Mouse (Mus musculus) cortical plate, adult 2 months (tissue): ENCODE results near the gene Elfn2. TPM values are rescaled to one million over a fixed set of nuclear protein-coding genes. Genes with fewer than 3 reads are reported as not detected.

Source experiments
- H3K27ac ChIP-seq: fragments of 200-500 bp; 2 replicates; pipeline ENCODE4 v1.5.1; 2012; ENCODE audit warnings: low read length, control low read depth, inconsistent platforms; ENCODE audit not compliant: insufficient read depth
- H3K4me1 ChIP-seq: fragments of 200-500 bp; 2 replicates; pipeline ENCODE4 v1.6.1; 2011; ENCODE audit warnings: low read length; ENCODE audit not compliant: control insufficient read depth, insufficient read depth
- H3K4me3 ChIP-seq: fragments of 200-500 bp; 2 replicates; pipeline ENCODE4 v1.5.1; 2011; ENCODE audit warnings: mild to moderate bottlenecking, low read length, control low read depth; ENCODE audit not compliant: insufficient read depth
- CTCF ChIP-seq: fragments of 200-500 bp; IDR thresholded peaks from 2 replicates; pipeline ENCODE4 v1.5.1; 2011; ENCODE audit warnings: mild to moderate bottlenecking, control low read depth, low read length; ENCODE audit not compliant: insufficient read depth; ENCODE audit errors: extremely low read depth
- POLR2A ChIP-seq: fragments of 200-500 bp; IDR thresholded peaks from 2 replicates; pipeline ENCODE4 v1.6.1; 2011; ENCODE audit warnings: mild to moderate bottlenecking, low read length, control low read depth; ENCODE audit not compliant: insufficient read depth; ENCODE audit errors: extremely low read depth
- polyA plus RNA-seq: library from polyadenylated mRNA; depleted of rRNA; stranded (reverse); fragments of >200 nt; gene quantifications from 2 replicates; pipeline ENCODE4 v1.2.3, GENCODE M21; 2012

Gene Elfn2
- polyA plus RNA-seq, 1 experiment, result 59.2 TPM

DNA sequence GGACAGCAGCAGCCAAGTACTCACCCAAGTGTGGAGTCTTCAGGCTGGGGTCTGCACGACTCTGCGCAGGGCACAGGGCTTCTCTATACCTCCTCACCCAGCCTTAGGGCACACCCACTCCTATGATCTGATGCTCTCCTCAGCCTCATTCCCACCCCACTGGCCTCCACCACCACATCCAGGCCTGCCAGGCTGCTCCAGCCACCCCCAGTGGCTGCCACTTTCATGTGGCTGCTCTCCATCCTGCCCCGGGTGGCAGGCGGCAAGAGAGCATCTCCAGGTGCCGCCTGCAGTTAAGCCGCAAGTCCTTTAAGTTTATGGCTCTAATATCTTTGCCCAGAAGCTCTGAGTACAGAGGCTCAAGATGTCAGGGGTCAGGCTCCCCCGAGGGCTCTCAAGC is 8.1 kb upstream of the Elfn2 start:
- no peak for TF ChIP-seq POLR2A
- no peak for TF ChIP-seq CTCF

DNA sequence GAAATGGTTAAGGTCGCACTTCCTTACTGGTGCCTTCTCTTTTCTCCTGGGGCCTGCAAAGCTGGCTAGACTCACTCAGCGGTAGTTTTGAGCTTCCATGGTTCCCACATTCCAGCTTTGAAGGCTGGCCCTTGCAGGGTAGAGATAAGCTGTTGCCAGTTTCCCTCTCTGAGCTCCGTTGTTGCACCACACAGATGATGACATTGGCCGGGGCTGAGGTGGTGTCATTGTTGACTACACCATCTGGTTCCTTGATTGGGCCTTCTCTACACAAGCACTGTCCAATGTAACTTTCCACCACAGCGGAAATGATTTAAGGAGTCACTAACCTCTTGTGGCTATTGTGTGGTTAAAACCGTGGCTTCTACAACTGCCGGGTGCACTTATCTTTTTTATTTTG is 2.0 kb upstream of the Elfn2 start:
- Histone ChIP-seq H3K4me3 (no peak overlapping the region), H3K27ac (no peak overlapping the region), H3K4me1 (peaks cover 2% of the 10 kb centered on the region)
- TF ChIP-seq POLR2A (no peak), CTCF (no peak)

More for the DNA sequence above, 8.1 kb upstream of the Elfn2 start:
- Histone ChIP-seq H3K4me1 (no peaks in the 10 kb centered on the region), H3K4me3 (no peak overlapping the region), H3K27ac (no peak overlapping the region)

DNA sequence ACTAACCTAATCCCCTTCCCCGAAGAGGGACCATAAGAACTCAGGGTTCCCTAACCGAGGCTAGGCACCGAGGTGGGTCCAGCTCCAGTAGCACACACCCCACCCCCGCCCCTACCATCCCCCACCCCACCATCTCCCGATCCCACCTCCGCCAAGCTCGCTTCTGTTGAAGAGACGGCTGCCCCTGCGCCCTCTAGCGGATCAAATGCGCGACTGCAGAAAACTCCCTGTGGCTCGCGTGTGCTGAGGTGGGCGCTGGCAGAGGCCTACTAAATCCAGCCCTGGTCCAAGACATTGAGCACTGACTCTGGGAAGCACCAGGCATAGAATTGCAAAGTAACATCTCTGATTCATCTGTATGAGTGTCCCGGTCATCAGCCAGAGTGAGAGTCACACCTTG is 1.5 kb upstream of the Elfn2 start:
- H3K4me3 ChIP-seq, result no peak overlapping the region
- TF ChIP-seq CTCF (peak; percentile 63), POLR2A (no peak)
- no peak overlapping the region for H3K27ac ChIP-seq
- peaks cover 4% of the 10 kb centered on the region for H3K4me1 ChIP-seq

DNA sequence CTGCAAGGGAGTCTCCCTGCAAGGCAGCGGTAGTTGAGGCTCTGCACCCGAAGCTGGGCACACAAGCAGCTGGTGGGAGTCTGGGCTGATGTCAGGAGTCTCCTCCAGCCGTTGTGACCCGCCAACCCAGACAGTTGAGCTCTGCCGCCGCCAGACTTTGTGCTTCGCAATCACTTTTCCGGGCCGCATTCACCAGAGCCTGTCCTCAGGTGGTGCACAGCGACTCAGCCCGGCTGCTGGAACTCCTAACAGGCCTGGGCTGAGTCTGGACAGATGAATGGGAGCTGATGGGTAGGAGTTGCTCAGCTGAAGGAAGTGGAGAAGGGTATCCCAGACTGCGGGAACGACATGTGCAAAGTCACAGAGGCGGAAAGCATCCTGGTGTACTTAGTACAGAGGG is 845 bp upstream of the Elfn2 start:
- Histone ChIP-seq H3K4me3 (peak overlapping the region; percentile 84), H3K4me1 (peaks cover 5% of the 10 kb centered on the region), H3K27ac (no peak overlapping the region)
- TF ChIP-seq POLR2A (no peak), CTCF (no peak)

DNA sequence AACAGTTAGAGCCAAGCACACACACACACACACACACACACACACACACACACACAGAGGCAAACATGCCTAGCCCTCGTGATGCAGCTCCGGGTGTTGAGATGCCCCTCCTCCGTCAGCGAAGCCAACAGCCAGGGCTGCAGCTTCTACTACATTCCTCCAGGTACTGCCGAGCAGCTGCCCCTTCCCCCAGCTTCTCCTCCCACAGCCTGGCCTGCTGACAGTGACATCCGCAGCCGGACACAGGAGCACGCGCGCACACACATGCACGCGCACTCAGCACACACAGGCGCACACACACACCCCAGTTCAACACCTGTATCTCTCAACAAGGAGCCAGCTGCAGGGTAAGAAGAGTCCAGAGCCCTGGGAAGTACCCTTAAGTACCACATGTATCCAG is 1.6 kb downstream of the Elfn2 start:
- Histone ChIP-seq H3K4me3 (peak overlapping the region; percentile 84), H3K4me1 (peaks cover 9% of the 10 kb centered on the region), H3K27ac (peak overlapping the region; percentile 96; the same call in 1 of the 2 replicates)
- TF ChIP-seq CTCF, result no peak
- peak; percentile 58; the same call in 1 of the 2 replicates for TF ChIP-seq POLR2A

DNA sequence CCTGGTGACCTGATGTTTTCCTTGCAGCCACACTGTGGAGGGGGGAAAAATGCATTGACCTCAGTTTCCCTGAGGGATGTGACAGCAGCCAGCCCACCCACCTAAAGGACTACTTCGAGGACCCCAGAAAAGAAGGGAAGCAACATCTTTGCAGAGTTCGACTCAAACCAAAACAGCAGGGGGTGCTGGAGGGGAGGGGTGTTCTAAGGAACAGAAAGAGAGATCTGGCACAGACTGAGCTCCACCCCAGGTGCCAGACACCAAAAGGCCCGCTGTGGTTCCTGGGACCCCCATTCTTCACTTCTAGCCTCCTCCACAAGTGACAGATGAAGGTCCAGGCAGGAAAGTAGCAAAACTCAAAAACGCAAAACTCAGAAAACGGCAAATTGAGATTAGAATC is 2.7 kb downstream of the Elfn2 start:
- H3K4me1 ChIP-seq, result peaks cover 13% of the 10 kb centered on the region

DNA sequence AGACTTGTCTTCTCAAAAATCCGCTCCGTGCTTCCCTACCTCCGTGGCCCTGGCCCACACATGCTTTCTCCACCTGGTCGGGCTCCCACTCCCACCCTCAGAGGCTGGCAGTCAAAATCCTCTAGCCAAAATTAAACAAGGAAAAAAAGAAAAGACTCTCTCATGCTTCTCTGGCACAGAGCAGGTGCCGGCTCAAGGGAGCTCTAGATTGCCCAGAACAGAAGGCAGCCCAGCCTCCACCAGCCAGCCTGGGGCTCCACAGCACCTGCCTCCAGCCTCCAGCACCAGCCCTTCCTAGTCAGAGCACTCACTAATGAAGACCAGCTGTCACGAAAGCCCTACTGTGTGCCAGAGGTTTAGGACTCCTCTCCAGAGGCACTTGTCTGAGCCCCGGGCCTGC is 4.8 kb downstream of the Elfn2 start:
- Histone ChIP-seq H3K27ac (peak overlapping the region; percentile 80), H3K4me3 (peak overlapping the region; percentile 41), H3K4me1 (peaks cover 15% of the 10 kb centered on the region)
- TF ChIP-seq CTCF, result no peak
- TF ChIP-seq POLR2A, result no peak

More for the DNA sequence above, 2.7 kb downstream of the Elfn2 start:
- peak overlapping the region; percentile 84; the same call in 1 of the 2 replicates for H3K4me3 ChIP-seq
- no peak overlapping the region for H3K27ac ChIP-seq
- TF ChIP-seq POLR2A (no peak), CTCF (0 out of 2 replicates have a peak, but pooled peaks have one; percentile 20)

DNA sequence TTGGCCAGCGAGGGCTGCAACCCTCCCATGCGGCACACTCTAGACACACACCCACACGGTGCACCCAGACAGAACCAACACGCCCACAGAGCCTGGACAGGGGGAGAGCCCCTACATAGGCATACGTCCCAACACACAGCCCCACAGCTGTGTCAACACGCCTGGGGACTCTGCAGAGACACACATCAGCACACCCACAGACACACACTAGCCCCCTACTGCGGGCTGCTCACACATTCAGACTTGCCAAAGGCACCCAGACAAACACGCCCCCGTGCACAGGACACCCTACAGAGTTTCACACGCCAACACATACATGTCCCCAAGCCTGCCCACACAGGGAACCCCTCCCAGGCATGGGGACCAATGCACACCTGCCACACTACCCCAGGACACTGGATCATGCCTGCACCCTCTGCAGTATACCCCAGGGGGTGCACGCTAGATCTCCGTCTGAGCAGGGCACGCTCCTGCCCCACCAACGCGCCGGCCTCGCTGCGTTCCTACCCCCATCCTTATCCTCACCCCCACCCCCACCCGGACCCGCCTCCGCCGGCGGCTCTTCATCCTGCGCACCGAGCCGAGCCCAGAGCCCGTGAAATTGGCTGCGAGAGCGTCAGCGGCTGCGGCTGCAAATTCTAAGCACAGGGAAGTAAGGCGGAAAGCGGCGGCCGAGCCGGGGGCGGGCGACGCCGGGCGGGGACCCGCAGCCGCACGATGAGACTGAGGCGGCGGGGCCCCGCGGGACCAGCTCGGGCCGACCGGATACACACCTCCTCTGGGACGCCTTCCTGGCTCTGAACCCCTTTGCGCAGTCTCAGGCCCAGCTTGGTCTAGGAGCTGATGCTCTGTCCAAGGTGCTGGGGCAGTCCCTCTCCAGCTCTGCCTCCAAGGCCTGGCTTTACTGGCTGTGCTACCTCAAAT is 6.0 kb downstream of the Elfn2 start:
- no peak for TF ChIP-seq POLR2A
- Histone ChIP-seq H3K27ac (peak overlapping the region; percentile 81), H3K4me1 (peaks cover 15% of the 10 kb centered on the region), H3K4me3 (peak overlapping the region; percentile 41)

DNA sequence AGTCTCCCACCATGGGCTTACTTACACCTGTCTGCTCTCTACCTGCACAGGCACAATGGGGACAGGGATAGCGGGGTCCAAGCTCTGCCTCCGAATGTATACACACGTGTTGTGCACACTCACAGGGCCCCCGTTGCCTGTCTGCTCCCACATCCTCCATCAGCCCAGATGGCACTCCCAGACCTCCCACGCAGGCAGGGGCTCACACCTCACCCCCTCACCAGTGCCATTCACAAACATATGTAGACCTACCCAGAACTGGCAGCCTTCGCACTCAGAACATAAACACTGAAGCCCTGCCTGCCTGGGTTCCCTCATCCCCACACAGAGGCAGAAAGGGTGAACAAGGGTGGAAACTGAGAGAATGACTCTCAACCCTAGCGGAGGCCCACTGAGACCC is 6.6 kb downstream of the Elfn2 start:
- no peak for TF ChIP-seq CTCF
- no peak for TF ChIP-seq POLR2A
- Histone ChIP-seq H3K4me3 (peak overlapping the region; percentile 41), H3K4me1 (peaks cover 15% of the 10 kb centered on the region), H3K27ac (peak overlapping the region; percentile 81)

DNA sequence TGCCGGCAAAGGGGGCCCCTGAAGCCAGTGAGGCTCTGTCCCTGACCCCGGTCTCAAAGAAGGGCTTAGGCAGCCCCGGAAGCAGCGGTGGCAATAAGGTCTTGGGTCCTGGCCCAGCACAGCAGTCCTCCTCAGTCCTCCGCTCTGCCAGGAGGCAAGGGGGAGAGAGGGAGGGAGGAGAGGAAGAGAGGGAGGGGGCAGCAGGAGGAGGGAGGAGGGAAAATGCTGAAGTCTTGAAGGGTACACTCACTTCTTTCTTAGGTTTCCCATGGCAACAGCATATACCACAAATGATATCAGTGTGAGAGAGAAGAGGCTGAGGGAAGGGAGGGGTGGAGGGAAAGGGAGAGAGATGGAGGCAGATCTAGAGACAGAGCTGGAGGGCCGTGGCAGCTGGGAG is 7.9 kb downstream of the Elfn2 start:
- TF ChIP-seq CTCF (no peak), POLR2A (peak; percentile 33; the same call in 1 of the 2 replicates)
- Histone ChIP-seq H3K27ac (peak overlapping the region; percentile 80), H3K4me3 (peak overlapping the region; percentile 42), H3K4me1 (peaks cover 15% of the 10 kb centered on the region)
